Mouse (Mus musculus): ENCODE results near the gene Chp1. TPM values are rescaled to one million over a fixed set of nuclear protein-coding genes. Genes with fewer than 3 reads are reported as not detected.
A peak's percentile ranks its signal among the peaks of the same experiment; 100 is the strongest.
"Not testable (repeated sequence)": the region's sequence is repeated elsewhere in the genome, so short reads cannot be mapped to it uniquely, and the experiment has no call there.

The Chp1 gene
- total RNA-seq (2022), result 100 to 1,000 TPM; 148 to 177 (median 173) TPM

- DNase-seq (ENCODE audit: low spot score in 2 of 2), result peak; percentile 96 to 98
These were observed at the start of gene Chp1, which contains the start of gene Exd1 for GRCm38 (mm10) chr2:119547522-119548370. Gene Chp1 (plus strand): TSS chr2:119547697. Gene Exd1 (minus strand): TSS chr2:119547627.

- DNase-seq (ENCODE audit: low spot score in 2 of 2), result no peak
These were observed 48.6 kb upstream of the Chp1 start for GRCm38 (mm10) chr2:119498859-119499258.

- DNase-seq (ENCODE audit: low spot score in 2 of 2), result no peak
These were observed 46.4 kb upstream of the Chp1 start for GRCm38 (mm10) chr2:119500965-119501652.

GRCm38 (mm10) chr2:119507108-119507507 is 40.4 kb upstream of the Chp1 start:
- no peak for DNase-seq (ENCODE audit: low spot score in 2 of 2)

- DNase-seq (ENCODE audit: low spot score in 2 of 2), result not testable (repeated sequence)
These were observed 39.0 kb upstream of the Chp1 start for GRCm38 (mm10) chr2:119508518-119508917.

- DNase-seq (ENCODE audit: low spot score in 2 of 2), result no peak
These were observed 36.6 kb upstream of the Chp1 start for GRCm38 (mm10) chr2:119510856-119511255.

- DNase-seq (ENCODE audit: low spot score in 2 of 2), result no peak
These were observed 35.2 kb upstream of the Chp1 start for GRCm38 (mm10) chr2:119512292-119512691.

- DNase-seq (ENCODE audit: low spot score in 2 of 2), result no peak
These were observed 33.4 kb upstream of the Chp1 start for GRCm38 (mm10) chr2:119514026-119514522.

GRCm38 (mm10) chr2:119516811-119517210 is 30.7 kb upstream of the Chp1 start:
- no peak for DNase-seq (ENCODE audit: low spot score in 2 of 2)

GRCm38 (mm10) chr2:119520550-119520949 is 26.9 kb upstream of the Chp1 start:
- no peak for DNase-seq (ENCODE audit: low spot score in 2 of 2)

GRCm38 (mm10) chr2:119523836-119524235 is 23.7 kb upstream of the Chp1 start:
- DNase-seq (ENCODE audit: low spot score in 2 of 2), result no peak

- DNase-seq (ENCODE audit: low spot score in 2 of 2), result no peak
These were observed 22.1 kb upstream of the Chp1 start for GRCm38 (mm10) chr2:119525422-119525821.

GRCm38 (mm10) chr2:119538802-119539201 is 8.7 kb upstream of the Chp1 start:
- no peak for DNase-seq (ENCODE audit: low spot score in 2 of 2)

GRCm38 (mm10) chr2:119542106-119542505 is 5.4 kb upstream of the Chp1 start:
- peak in 1 of 2 experiments; percentile 48 for DNase-seq (ENCODE audit: low spot score in 2 of 2)

- DNase-seq (ENCODE audit: low spot score in 2 of 2), result no peak
These were observed 3.8 kb upstream of the Chp1 start for GRCm38 (mm10) chr2:119543656-119544055.

- DNase-seq (ENCODE audit: low spot score in 2 of 2), result peak; percentile 57 to 74
These were observed 512 bp upstream of the Chp1 start for GRCm38 (mm10) chr2:119546848-119547521.

- no peak for DNase-seq (ENCODE audit: low spot score in 2 of 2)
These were observed 819 bp downstream of the Chp1 start for GRCm38 (mm10) chr2:119548371-119548660.

GRCm38 (mm10) chr2:119548691-119549090 is 1.2 kb downstream of the Chp1 start:
- DNase-seq (ENCODE audit: low spot score in 2 of 2), result no peak

- DNase-seq (ENCODE audit: low spot score in 2 of 2), result no peak
These were observed 2.2 kb downstream of the Chp1 start for GRCm38 (mm10) chr2:119549678-119550077.

- no peak for DNase-seq (ENCODE audit: low spot score in 2 of 2)
These were observed 10.5 kb downstream of the Chp1 start for GRCm38 (mm10) chr2:119558039-119558438.

GRCm38 (mm10) chr2:119558737-119559340 is 11.3 kb downstream of the Chp1 start:
- DNase-seq (ENCODE audit: low spot score in 2 of 2), result no peak

- no peak for DNase-seq (ENCODE audit: low spot score in 2 of 2)
These were observed 14.3 kb downstream of the Chp1 start for GRCm38 (mm10) chr2:119561794-119562193.
